Mouse (Mus musculus) small intestine, adult 10 weeks (tissue): ENCODE data around the gene BC147527. TPM values are rescaled to one million over a fixed set of nuclear protein-coding genes. Genes with fewer than 3 reads are reported as not detected.

Experiments
- polyA plus RNA-seq: library from polyadenylated mRNA; stranded (reverse); fragments of 350-450 nt; fragmentation: Illumina TruSeq; extraction: RNeasy Lipid Tissue Mini Kit (QIAGEN cat#74804); gene quantifications from one replicate; pipeline ENCODE4 v1.2.3, GENCODE M21; 2014; ENCODE audit warnings: low replicate concordance

The BC147527 gene
- polyA plus RNA-seq, result 2.6 TPM

GRCm38 (mm10) chr13:120299991-120300442, at the start of gene BC147527:
Gene BC147527, plus strand, starts transcription at chr13:120300392.

GRCm38 (mm10) chr13:120262870-120263269, 37.3 kb upstream of the BC147527 start, which contains the start of gene AF067061:
Gene AF067061, plus strand, starts transcription at chr13:120263114.

GRCm38 (mm10) chr13:120316578-120316977, 16.4 kb downstream of the BC147527 start, which contains the start of gene Tcstv3:
Gene Tcstv3, plus strand, starts transcription at chr13:120316878.

Other genes starting within 250 kb of the BC147527 start
- gene Gm21188, start 248.2 kb upstream of the BC147527 start, polyA plus RNA-seq, result 0.33 TPM
- gene Gm20767, start 160.1 kb upstream of the BC147527 start, polyA plus RNA-seq, result not detected
- not detected for gene Gm21818, start 128.0 kb upstream of the BC147527 start, polyA plus RNA-seq
- not detected for gene Gm21762, start 84.4 kb upstream of the BC147527 start, polyA plus RNA-seq
- not detected for gene Gm21731, start 61.3 kb upstream of the BC147527 start, polyA plus RNA-seq
- gene AF067061, start 37.3 kb upstream of the BC147527 start, polyA plus RNA-seq, result not detected
- not detected for gene Tcstv3, start 16.5 kb downstream of the BC147527 start, polyA plus RNA-seq